Mouse (Mus musculus) thymus, adult 2 months (tissue): ENCODE results near the gene Shb.

Experiments used
- CTCF ChIP-seq: fragments of 200-500 bp; IDR thresholded peaks from 2 replicates; pipeline ENCODE4 v1.5.1; 2012; ENCODE audit warnings: mild to moderate bottlenecking, control low read depth, low read length, moderate library complexity, borderline replicate concordance; ENCODE audit not compliant: control insufficient read depth, poor library complexity, insufficient read depth; ENCODE audit errors: extremely low read depth
- POLR2A ChIP-seq: fragments of 200-500 bp; IDR thresholded peaks from 2 replicates; pipeline ENCODE4 v1.6.1; 2012; ENCODE audit warnings: mild to moderate bottlenecking, low read length, control low read depth, moderate library complexity; ENCODE audit not compliant: control insufficient read depth, poor library complexity, insufficient read depth; ENCODE audit errors: extremely low read depth

- TF ChIP-seq POLR2A, result no peak
- TF ChIP-seq CTCF, result no peak
Measured at GRCm38 (mm10) chr4:45497282-45497681, 35.0 kb downstream of the Shb start.
